Mouse (Mus musculus) stomach, postnatal 0 days (tissue): ENCODE data around the gene Shbg.

Experiments used
- CTCF ChIP-seq: IDR thresholded peaks from 2 replicates; pipeline ENCODE4 v1.5.1; 2016; ENCODE audit warnings: antibody characterized with exemption, low read depth, mild to moderate bottlenecking, moderate library complexity
- EP300 ChIP-seq: optimal IDR thresholded peaks from 2 replicates; pipeline ENCODE3; 2016; ENCODE audit warnings: antibody characterized with exemption

- TF ChIP-seq CTCF (no peak), EP300 (no peak)
These were observed 45.4 kb upstream of the Shbg start for GRCm38 (mm10) chr11:69662967-69663671.
